Mouse (Mus musculus): ENCODE measurements around the gene Slain2.
"Not testable (repeated sequence)": the region's sequence is repeated elsewhere in the genome, so short reads cannot be mapped to it uniquely, and the experiment has no call there.

Gene Slain2

GRCm38 (mm10) chr5:73012884-73013610, 98.9 kb downstream of the Slain2 start:
- not testable (repeated sequence) for DNase-seq (ENCODE audit: low read depth, low spot score)

DNA sequence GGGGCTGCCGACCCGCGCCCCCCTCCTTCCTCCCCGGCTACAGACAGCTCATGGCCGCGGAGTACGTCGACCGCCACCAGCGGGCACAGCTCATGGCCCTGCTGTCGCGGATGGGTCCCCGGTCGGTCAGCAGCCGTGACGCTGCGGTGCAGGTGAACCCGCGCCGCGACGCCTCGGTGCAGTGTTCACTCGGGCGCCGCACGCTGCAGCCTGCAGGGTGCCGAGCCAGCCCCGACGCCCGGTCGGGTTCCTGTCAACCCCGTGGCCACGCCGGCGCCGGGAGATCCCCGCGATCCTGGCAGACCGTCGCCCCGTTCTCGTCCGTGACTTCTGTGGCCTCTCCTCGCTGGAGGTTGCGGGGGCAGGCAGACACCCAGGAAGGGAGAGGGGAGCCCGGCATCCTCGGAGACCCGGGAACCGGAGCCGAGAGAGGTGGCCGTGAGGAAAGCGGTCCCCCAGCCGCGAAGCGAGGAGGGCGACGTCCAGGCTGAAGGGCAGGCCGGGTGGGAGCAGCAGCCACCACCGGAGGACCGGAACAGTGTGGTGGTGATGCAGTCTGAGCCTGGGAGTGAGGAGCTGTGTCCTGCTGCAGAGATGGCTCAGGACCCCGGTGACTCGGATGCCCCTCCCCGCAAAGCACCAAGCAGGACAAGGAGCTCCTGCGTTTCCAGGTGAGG, 99.6 kb downstream of the Slain2 start:
- DNase-seq (ENCODE audit: low read depth, low spot score) = not testable (repeated sequence)

DNA sequence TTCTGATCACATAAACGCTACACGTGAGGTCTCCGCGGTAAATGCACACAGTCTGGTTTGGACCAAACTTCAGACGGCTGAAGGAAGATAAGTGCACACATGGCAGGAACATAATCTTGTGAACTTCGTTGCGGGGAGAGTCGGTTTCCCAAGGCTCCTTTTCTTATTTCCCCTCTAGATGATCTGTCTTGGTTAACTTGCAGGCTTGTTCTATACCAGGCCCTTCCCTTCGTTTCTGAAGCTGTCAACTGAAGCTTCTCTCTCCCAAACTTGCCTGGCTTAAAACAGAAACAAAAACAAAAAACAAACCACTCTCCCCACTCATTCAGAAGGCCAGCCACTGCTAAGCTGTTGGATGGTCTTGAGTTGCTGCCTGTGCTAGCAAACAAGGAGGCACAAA, 100.6 kb downstream of the Slain2 start:
- DNase-seq (ENCODE audit: low read depth, low spot score) = no peak

DNA sequence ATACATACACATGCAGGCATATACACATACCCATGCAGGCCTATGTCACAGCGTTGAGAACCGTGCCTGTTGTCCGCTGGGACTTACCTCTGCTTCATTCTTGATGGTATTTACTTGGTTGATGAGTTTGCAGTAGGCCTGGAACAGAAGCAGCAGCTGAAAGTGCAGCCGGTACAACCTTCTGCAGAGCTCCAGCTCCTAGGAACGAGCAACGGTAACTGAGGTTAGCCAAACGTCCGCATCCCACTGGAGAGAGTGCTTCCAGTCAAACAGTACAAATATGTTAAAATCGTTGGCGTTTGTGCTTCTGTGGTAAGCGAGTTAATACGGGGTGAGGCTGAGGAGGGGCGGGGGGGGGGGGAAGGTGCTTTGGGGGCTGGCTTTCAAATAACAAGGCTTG, 109.7 kb downstream of the Slain2 start:
- DNase-seq (ENCODE audit: low read depth, low spot score) = no peak
